Mouse (Mus musculus) left cerebral cortex, postnatal 10 days (tissue): ENCODE measurements around the gene Rrp7a. TPM values are rescaled to one million over a fixed set of nuclear protein-coding genes. Genes with fewer than 3 reads are reported as not detected.

Experiments
- DNase-seq, 2 experiments: peaks; one replicate each; pipeline ENCODE4 v3.0.0; 2021 to 2022; ENCODE audit warnings: low spot score in 2 of 2, mixed read lengths in 1 of 2; ENCODE audit errors: extremely low spot score in 1 of 2
- intact Hi-C: fragments of 180-260 bp; cut with DNase I; formaldehyde crosslinking; loops from one replicate; pipeline ENCODE4 v1.15.1; 2025
- total RNA-seq, 2 experiments: library from RNA; stranded (reverse); gene quantifications; 2 replicates each; pipeline ENCODE4 v1.2.3; 2021

Rrp7a gene
- total RNA-seq, 2 experiments from 2014 or later, result 122 to 128 TPM

DNA sequence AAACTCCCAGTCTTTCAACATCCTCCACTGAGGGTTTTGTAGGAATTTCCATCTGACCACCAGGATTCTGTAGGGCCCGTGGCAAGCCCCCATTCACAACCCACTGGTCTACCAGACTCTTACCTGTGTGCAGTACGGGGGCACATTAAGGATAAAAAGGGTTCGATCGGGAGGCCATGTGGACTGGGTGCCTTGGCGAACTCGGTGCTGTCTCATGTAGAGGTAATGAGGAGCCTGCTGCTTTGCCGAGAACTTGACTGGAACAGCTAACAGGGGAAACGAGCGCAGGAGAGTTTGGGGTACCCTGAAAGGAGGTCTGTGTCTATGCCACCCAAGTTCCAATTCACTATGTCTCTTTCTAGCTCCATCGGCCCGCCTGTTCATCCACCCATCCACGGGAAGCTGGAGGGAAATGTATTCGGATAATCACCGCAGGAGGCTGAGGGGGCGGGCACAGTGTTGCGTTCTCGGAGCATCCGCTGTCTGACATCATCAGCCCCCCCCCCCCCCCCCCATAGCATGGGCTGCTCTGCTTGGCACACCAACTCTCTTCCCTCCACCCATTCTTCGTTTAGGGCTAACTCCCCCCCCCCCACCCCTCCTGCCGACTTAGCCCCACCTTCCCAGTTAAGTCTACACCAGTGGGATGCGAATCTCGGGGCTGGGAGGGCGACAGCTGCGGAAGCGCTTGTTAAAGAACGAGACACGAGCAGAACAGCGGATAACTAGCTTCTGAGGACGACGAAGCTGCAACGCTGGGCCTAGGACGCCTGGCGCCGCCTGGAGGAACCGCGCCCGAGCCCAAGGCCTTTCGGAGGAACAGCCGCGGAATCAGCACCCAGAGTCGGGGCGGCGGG lies 664 bp downstream of the Rrp7a start:
- DNase-seq, result peak; percentile 57 to 85
- intact Hi-C loops, result no loop called here

DNA sequence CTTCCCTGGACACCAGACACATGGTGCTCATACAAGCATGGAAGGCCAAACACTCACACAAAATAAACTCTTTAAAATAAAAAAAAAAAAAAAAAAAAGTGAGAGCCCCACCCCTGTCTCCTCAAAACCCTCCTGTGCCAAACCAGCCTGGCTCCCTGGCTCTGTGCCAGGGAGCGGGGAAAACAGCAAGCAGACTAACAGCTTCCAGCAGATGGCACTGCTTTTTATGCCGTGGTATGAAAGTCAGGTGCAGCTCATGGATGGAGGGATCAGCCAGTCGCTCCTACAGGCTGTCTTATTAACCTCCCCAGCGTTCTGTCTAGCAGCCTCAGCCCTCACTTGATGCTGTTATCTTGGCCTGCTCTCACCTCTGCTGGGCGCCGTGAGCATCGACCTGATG lies 4.2 kb downstream of the Rrp7a start:
- intact Hi-C loops, result no loop called here
- peak; percentile 41 to 61 for DNase-seq

DNA sequence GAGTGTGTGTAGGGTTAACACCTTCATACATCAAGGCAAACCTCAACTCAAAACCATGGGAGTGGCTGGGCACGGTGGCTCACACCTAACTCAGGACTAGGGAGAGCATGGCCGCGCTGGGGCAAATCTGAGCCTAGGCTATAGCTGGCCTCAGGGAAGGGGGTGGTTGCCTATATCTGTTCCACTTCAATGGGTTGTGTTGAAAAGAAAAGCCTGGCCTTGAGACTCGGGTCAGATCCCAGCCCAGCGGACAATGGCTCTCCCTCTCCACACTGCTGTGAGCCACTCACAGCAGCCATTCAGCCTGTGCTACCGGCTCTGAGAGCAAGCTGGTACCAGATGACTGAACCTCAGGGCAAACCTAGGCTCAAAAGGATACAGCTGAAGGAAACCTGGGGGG lies 7.5 kb downstream of the Rrp7a start:
- DNase-seq, result no peak
- intact Hi-C loops, result no loop called here

DNA sequence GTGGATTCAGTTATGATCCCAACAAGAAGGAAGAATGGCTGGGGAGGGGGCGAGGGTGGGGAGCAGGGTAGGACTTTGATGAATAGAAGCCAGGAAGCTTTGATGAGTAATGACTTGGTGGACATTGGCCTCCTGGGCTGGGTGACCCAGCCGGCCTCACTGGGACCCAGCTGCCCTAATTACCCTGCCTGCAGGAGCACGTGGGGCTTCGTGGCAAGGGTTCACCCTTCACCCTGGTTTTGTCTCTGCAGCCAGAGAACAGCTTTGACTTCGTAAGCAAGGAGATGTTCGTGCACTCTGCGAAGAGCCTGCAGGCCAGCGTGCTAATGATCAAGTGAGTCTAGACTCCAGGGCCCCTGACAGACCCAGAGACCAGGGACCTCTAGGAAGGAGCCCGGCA lies 8.5 kb downstream of the Rrp7a start:
- DNase-seq, result no peak
- intact Hi-C loops, result no loop called here

DNA sequence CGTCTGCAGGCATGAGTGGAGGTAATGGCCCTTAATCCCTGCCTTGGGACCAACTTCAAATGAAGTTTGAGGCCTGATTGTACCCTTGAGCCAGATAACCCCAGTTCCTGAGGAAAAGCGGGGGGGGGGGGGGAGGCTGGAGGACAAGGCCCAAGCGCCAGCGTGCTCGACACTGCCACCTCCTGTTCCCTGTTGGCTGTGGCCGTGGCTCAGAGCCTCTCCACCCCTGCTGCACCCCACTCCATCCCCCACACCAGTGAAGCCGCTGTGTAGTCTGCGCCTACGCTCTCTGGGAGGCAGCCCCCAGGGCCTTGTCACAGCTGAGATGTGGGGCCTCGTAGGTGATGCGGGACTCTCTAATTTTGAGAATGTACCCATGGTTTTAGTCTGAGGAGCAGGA lies 9.7 kb downstream of the Rrp7a start:
- DNase-seq, result peak in 1 of 2 experiments; percentile 87
- intact Hi-C loops, result no loop called here

DNA sequence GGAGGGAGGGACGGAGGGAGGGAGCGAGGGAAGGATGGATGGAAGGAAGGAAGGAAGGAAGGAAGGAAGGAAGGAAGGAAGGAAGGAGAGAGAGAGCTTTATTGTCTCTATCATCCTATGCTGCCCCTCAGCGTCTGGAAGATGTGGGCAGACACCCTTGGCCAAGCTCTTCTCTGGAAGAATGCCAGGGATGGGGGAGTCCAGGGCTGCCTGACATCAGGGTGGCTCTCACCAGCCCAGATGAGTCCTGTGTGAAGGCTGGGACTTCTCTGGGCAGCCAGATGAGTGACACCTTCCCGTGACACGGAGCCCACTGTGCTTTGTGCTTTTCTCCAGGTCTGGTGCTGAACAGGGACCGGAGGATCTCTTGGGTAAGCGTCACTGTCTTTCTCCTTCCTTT lies 10.7 kb downstream of the Rrp7a start:
- no peak for DNase-seq
- intact Hi-C loops, result no loop called here

DNA sequence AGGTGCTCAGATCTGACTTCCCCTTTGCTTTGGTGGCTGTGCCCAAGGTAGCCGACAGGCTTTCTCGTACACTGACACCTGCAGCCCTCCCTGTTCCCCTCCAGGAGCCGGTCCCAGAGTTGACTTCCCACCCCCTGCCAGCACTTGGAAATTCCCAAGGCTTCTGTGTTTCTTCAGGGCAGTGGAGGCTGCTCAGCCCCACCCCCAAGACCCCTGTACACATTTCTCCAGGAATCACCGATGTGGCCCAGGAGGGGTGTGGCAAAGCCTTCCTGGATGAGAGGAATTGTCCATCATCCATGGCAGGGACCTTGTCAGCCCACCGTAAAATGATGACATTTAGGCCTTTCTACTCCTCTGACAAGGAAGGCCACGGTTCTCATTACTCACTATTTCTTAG lies 11.3 kb downstream of the Rrp7a start:
- intact Hi-C loops, result no loop called here
- DNase-seq, result no peak

DNA sequence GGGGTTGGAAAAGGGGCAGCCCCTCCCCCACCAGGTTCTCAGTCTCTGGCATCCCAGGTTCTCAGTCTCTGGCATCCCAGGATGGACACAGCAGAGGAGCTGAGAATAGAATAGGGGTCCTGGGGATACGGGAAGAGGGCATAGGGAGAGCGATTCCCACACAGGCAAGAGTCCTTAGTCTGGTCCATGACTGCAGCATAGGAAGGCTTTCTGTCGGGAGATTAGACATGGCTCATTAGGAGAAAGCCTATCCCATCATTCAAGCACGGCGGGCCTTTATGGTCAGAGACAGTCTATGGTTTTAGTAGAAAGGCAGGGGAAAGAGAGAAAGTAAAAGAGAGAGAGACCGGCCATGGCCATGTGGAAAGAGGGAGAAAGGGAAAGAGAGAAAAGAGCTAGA lies 14.8 kb downstream of the Rrp7a start:
- intact Hi-C loops, result no loop called here
- DNase-seq, result no peak

DNA sequence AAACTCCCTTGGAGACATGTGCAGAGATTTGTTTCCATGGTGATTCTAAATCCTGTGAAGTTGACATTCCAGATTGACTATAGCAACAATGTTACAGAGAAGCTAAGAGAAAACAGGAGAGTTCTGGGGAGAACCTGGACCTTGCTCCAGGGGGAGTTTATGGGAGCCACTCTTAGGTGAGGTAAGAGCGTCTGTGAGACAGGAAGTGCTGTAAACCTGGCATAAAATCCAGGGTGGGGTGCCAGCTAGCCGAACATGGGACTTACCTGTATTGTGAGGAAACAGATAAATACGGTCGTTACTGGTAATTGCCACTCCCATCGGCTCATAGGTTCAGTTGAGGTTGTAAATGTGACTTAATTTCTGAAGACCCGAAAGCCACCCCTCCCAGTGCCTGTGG lies 16.2 kb downstream of the Rrp7a start:
- no peak for DNase-seq
- intact Hi-C loops, result no loop called here

DNA sequence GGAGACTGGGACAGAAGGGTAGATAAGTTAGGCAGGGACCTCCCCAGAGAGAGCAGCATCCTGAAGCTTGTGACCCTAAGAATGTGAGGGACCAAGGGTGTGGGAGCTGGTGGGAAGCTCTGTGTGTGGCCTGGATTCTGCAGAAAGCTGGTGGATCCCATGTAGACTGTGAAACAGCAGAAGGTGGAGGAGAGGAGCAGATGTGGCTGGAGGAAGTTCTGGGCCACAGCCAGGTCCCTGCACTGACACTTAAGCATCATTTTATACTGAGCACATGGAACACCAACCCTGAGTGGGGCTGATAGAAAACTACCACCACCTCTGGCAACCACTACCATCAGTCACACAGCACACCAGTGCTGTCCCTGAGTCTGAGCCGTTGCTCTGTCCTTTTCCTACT lies 19.5 kb downstream of the Rrp7a start:
- no peak for DNase-seq
- intact Hi-C loops, result no loop called here

DNA sequence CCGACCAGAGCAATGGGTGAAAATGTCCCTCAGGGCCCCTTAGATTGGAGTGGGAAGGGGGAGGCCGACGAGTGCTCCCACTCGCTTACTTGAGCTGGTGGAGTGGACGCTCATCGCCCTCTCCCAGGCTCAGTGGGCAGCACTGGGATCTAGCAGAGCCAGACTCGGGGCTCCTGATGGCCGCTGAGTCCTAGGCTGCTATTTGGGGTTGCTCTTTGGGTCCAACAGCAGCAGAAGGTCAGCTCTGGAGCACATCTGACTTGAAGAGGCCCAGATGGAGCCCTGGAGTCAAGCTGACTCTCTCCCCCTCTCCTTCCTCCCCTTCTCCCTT lies 22.3 kb downstream of the Rrp7a start:
- DNase-seq, result no peak
- intact Hi-C loops, result no loop called here

DNA sequence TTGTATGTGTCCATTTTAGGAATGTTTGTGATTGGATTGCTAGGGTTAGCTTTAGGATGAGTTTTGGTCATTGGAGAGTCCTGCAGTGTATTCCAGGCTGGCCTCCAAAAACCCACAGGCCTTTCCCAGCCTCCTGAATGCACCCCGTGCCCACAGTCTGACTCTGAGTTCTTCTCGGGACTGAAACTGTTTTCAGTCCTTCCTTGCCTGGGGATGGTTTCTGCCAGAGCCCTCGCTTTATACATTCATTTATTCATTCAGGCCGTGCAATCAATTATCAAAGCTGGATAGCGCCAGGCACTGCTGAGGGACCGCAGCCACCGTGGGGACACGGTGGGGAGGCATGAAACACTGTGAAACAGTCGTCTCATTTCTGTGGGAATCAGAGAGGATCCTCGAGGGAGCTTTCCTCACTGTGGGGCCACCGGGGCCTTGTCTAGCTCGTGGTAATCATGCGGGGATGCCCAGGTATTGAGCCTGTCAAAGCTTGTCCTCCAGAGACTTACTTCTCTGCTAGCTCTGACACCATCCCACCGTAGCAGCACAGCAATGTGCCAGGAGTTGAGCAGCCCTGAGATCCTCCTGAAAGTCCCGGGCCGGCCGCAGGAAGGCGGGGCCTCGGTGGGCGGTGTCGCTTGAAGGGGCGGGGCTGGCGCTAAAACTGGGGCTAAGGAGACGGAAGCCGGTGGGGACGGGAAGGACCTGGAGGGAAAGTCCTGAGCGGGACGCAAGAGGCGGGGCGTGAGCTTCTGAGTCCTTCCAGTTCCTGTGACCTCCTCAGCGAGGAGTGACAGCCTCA lies 22.9 kb downstream of the Rrp7a start:
- intact Hi-C loops, result no loop called here
- peak; percentile 43 to 93 for DNase-seq

DNA sequence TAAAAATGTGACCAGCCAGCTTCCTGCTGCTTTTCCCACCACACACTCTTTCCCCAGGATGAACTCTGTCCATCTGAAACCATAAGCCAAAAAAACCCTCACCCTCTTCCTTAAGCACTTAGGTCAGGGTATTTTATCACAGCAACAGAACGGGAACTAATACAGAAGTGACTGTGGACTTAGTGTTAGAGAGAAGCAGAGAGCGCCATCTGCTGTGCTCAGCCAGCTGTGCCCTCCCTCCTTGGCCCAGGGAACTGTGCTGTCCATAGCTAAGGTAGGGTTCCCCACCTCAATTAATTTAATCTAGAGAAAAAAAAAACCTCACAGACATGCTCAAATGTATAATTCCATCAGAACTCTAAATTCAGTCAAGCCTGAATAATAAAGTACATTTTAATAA lies 26.7 kb downstream of the Rrp7a start:
- no peak for DNase-seq
- intact Hi-C loops, result no loop called here

DNA sequence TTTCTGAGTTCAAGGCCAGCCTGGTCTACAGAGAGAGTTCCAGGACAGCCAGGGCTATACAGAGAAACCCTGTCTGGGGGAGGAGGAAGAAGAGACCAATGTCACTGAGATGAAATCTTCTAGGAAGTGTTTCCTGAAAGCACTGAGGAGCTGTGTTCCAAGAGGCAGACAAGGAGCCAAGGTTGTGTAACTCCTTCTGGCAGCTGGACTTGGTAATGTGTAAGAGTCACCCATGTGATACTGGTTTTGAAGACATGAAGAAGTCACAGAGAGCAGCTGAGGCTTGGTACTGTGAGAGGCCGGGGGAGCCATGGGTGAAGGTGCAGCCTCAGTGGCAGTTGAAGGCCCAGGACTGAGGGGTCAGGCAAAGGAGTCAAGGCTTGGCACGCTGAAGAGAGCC lies 28.9 kb downstream of the Rrp7a start:
- intact Hi-C loops, result no loop called here
- DNase-seq, result no peak

DNA sequence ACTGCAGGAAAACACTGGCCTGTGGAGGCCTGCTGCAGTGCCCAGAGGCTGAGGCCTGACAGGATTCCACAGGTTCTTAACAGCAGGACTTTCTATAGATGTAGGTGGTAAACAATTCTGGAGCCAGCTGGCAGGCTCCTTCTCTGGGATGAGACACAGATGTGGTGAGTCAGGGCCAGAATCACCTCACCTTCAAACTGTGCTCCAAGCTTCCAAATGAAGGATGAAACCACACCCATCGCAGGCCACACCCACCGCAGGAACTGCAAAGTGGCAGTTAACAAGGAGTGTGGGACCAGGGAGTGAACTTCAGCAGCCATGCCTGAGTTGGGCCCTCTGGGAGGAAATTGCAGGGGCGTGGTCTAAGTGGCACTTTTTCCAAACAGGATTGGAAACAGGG lies 31.7 kb downstream of the Rrp7a start:
- intact Hi-C loops, result no loop called here
- DNase-seq, result no peak

DNA sequence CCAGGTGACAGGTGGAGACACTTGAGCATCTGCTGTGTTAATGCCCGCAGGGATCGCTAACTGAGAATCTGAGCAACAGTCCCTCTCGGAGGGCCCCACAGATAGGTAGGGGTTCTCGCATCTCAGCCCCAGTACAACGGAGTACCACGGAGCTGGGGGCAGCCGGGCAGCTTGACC lies 33.3 kb downstream of the Rrp7a start, which contains the start of gene Serhl:
Gene Serhl (plus strand): TSS at position 78 of the 177 bp plus-strand sequence.
- intact Hi-C loops, result no loop called here
- no peak for DNase-seq

DNA sequence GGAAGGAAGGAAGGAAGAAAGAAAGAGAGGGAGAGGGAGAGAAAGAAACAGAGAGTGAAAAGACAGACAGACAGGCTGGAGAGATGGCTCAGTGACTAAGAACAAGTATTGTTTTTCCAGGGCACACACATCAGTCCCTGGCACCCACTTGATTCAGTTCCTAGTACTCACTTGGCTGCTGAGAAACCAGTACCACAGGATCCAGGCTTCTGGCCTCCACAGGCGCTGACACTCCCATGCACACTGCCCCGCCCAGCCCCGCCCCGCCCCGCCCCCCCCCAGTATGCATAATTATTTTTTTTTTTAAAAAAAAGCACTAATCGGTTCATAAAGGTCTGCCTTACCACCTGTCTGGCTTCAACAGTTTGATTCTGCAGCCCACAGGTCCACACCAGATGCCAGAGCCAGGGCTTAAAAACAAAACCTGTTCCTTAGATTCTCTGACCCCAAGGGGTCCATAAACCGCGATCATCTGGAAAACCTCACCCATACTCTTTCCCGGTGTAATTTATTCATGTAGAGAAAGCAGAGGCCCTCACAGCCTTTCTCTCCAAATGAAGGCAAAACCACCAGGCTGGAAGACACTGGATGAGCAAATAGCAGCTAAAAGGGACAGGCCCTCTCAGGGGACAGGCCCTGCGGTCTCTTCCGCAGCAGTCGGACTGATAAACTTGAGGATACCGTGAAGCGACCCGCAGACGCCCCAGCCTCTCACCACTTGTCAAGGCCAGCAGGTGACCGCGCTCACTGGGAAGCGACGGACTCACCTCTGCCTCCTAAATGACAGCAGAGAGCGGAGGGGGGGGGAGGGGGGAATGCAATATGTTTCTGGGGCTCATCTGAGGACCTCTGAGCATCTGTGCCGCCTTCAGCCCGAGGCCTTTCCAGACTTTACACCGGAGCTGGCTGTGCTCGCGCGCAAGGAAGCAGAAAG lies 33.8 kb downstream of the Rrp7a start:
- DNase-seq, result no peak
- intact Hi-C loops, result no loop called here

DNA sequence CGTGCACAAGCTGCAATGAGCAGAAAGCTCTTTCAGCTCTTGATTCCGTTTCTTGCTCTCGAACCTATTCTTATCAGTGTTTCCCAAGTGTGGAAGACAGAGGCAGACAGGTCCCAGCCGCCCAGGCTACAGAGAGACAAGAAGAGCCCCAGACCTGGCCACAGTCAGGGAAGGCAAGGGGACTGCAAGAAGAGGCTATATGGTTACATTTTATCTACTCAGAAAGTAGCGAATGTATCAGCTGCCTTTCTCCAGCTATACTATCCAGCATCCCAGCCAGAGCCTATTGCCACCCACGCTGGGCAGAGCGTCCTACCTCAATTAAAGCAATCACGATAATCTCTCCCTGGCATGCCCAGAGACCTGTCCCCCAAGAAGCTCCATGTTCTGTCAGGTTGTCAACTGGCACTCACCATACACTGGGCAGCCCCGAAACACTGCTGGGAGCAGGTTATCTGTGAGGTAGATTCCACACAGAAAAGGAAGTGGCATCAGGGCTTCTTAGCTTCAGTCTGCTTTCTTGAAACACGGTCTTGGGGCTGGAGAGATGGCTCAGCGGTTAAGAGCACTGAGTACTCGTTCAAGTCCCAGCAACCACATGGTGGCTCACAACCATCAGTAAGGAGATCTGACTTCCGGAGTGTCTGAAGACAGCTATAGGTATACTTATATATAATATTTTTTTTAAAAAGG lies 35.8 kb downstream of the Rrp7a start:
- DNase-seq, result no peak
- intact Hi-C loops, result no loop called here

DNA sequence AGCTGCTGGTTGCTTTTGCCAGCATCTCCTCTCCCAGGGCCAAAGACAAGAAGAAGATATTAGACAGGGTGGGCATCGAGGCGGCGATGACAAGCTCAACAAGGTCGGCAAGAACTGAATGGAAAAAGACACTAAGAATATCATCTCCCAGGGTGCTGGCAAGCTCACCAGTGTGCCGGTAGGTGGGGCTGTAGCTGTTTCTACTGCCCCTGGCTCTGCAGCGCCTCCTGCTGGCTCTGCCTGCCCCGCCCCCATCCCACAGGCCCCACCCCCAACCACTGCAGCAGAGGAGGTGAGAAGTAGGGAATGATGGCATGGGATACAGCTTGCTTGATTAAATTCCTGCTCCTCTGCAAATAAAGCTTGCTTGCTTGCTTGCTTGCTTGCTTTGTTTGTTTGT lies 36.7 kb downstream of the Rrp7a start:
- intact Hi-C loops, result no loop called here
- peak in 1 of 2 experiments; percentile 75 for DNase-seq
